Mouse (Mus musculus): ENCODE results near the gene Slc4a4.

DNA sequence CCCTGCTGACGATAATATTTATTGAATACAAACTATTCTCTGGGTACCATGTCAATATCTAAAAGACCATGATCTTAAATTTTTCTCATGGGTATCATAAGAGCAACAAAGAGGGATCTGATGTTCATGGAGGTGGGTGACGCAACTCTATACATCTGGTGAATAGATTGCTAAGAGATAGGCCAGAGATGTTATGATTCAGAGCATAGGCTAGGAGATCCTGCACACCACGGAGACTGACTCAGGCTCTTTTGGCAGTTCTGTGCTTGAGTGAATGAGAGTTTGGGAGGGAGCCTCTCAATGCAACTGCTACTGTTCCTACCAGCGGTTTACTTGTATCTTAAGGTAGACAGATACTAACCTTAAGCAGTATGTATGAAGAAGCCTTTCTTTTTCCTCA lies 79.9 kb downstream of the Slc4a4 start:
- TF ChIP-seq E2F4 (IDR thresholded peaks at IDR 0.05; ENCODE audit: insufficient read depth), result no peak
- no peak for TF ChIP-seq TCF3 (IDR thresholded peaks at IDR 0.05; ENCODE audit: insufficient read length, low read depth)
- no peak for TF ChIP-seq POLR2A (IDR thresholded peaks at IDR 0.05; ENCODE audit: insufficient read length, low read depth)
- TF ChIP-seq MAX (IDR thresholded peaks at IDR 0.05; ENCODE audit: low read depth), result no peak
- no peak for TF ChIP-seq CEBPB (IDR thresholded peaks at IDR 0.05; ENCODE audit: insufficient read depth, poor library complexity, severe bottlenecking)
- no peak for TF ChIP-seq USF1 (IDR thresholded peaks at IDR 0.05; ENCODE audit: low read depth)
- TF ChIP-seq POLR2AphosphoS2 (IDR thresholded peaks at IDR 0.05; ENCODE audit: insufficient read length, low read depth), result no peak
- TF ChIP-seq TCF12 (IDR thresholded peaks at IDR 0.05; ENCODE audit: insufficient read depth, poor library complexity, severe bottlenecking), result no peak
- TF ChIP-seq MYOD1 (IDR thresholded peaks at IDR 0.05; ENCODE audit: control insufficient read depth in 1 of 3, insufficient read length in 2 of 3, low read depth in 2 of 3), result no peak
